Mouse (Mus musculus) stomach, embryonic 14.5 days (tissue): ENCODE data around the gene Fat1. TPM values are rescaled to one million over a fixed set of nuclear protein-coding genes. Genes with fewer than 3 reads are reported as not detected.
A peak's percentile ranks its signal among the peaks of the same experiment; 100 is the strongest.

Source experiments
- ATAC-seq: fragments of 200-750 bp; cut with Nextera tagmentation; 2 replicates; pipeline ENCODE4 v1.8.0; 2017; ENCODE audit warnings: low read depth, moderate TSS enrichment; ENCODE audit not compliant: insufficient number of reproducible peaks, insufficient read depth, low FRiP score
- H3K27ac ChIP-seq: fragments of 300-500 bp; sonication (generic); 2 replicates; pipeline ENCODE4 v1.5.1; 2014; ENCODE audit warnings: mild to moderate bottlenecking, low read length, moderate library complexity, mixed read lengths
- H3K27me3 ChIP-seq: fragments of 300-500 bp; sonication (generic); 2 replicates; pipeline ENCODE4 v1.6.1; 2014; ENCODE audit warnings: low read length, control low read depth, mixed read lengths; ENCODE audit not compliant: control insufficient read depth, insufficient read depth
- H3K36me3 ChIP-seq: fragments of 300-500 bp; sonication (generic); 2 replicates; pipeline ENCODE4 v1.6.1; 2014; ENCODE audit warnings: mild to moderate bottlenecking, control low read depth, low read length, moderate library complexity, mixed read lengths; ENCODE audit not compliant: control insufficient read depth, insufficient read depth
- H3K4me1 ChIP-seq: fragments of 300-500 bp; sonication (generic); 2 replicates; pipeline ENCODE4 v1.6.1; 2014; ENCODE audit warnings: low read length, control low read depth, mixed read lengths; ENCODE audit not compliant: control insufficient read depth, insufficient read depth
- H3K4me2 ChIP-seq: fragments of 300-500 bp; sonication (generic); replicated peaks from 2 replicates; pipeline ENCODE4 v1.6.1; 2014; ENCODE audit warnings: low read depth, low read length, control low read depth
- H3K4me3 ChIP-seq: fragments of 300-500 bp; sonication (generic); 2 replicates; pipeline ENCODE4 v1.5.1; 2014; ENCODE audit warnings: low read depth, low read length, control low read depth
- H3K9ac ChIP-seq: fragments of 300-500 bp; sonication (generic); replicated peaks from 2 replicates; pipeline ENCODE4 v1.6.1; 2014; ENCODE audit warnings: low read depth, mild to moderate bottlenecking, control low read depth, low read length, moderate library complexity, mixed read lengths
- H3K9me3 ChIP-seq: fragments of 300-500 bp; sonication (generic); 2 replicates; pipeline ENCODE4 v1.6.1; 2016; ENCODE audit warnings: low read depth, low read length, control low read depth; ENCODE audit not compliant: control insufficient read depth
- WGBS: fragments of 180-500 bp; shearing (Covaris S2); extraction: QIAGEN DNeasy Blood & Tissue Kit; methylation state at CpG from one replicate; pipeline ENCODE4 v1.1.7; 2014; 5-methylcytosine and 5-hydroxymethylcytosine counted together
- polyA plus RNA-seq: library from polyadenylated mRNA; unstranded; fragments of >200 nt; fragmentation: Nextera tagmentation; extraction: Ambion mirVana; gene quantifications from 2 replicates; pipeline ENCODE4 v1.2.1, GENCODE M21; 2014

Gene Fat1
- polyA plus RNA-seq, 1 experiment from 2014 or later = 37.8 TPM

- Histone ChIP-seq H3K36me3 (peaks cover 7% of the 10 kb centered on the region), H3K4me3 (no peak overlapping the region), H3K4me1 (peaks cover 7% of the 10 kb centered on the region; the same call in 1 of the 2 replicates), H3K27ac (no peak overlapping the region), H3K9ac (no peak overlapping the region), H3K9me3 (no peaks in the 10 kb centered on the region), H3K27me3 (no peaks in the 10 kb centered on the region), H3K4me2 (no peak overlapping the region)
- 92% methylated on average over 4 of the region's 4 CpGs for WGBS
- 0 out of 2 replicates have a peak, but pooled peaks have one; percentile 46 for ATAC-seq
Measured at GRCm38 (mm10) chr8:44945577-44945976, 10.3 kb downstream of the Fat1 start.

- Histone ChIP-seq H3K27ac (no peak overlapping the region), H3K27me3 (no peaks in the 10 kb centered on the region), H3K4me1 (peaks cover 7% of the 10 kb centered on the region; the same call in 1 of the 2 replicates), H3K36me3 (peaks cover 37% of the 10 kb centered on the region), H3K9me3 (no peaks in the 10 kb centered on the region; the same call in 1 of the 2 replicates), H3K4me3 (no peak overlapping the region), H3K4me2 (no peak overlapping the region), H3K9ac (no peak overlapping the region)
- 43% methylated on average over 9 of the region's 9 CpGs for whole genome bisulfite sequencing
- no peak for ATAC-seq
Measured at GRCm38 (mm10) chr8:44948597-44948996, 13.3 kb downstream of the Fat1 start.

GRCm38 (mm10) chr8:44960455-44960854 is 25.2 kb downstream of the Fat1 start:
- H3K27me3 ChIP-seq = no peaks in the 10 kb centered on the region
- no peak overlapping the region for H3K9ac ChIP-seq
- peaks cover 10% of the 10 kb centered on the region; the same call in 1 of the 2 replicates for H3K4me1 ChIP-seq
- 47% methylated on average over 10 of the region's 10 CpGs for WGBS
- no peak overlapping the region for H3K27ac ChIP-seq
- H3K4me2 ChIP-seq = no peak overlapping the region
- no peak overlapping the region for H3K4me3 ChIP-seq
- H3K9me3 ChIP-seq = no peaks in the 10 kb centered on the region
- peaks cover 5% of the 10 kb centered on the region for H3K36me3 ChIP-seq
- no peak for ATAC-seq

- no peak overlapping the region for H3K9ac ChIP-seq
- H3K4me1 ChIP-seq = peaks cover 10% of the 10 kb centered on the region; the same call in 1 of the 2 replicates
- no peaks in the 10 kb centered on the region for H3K9me3 ChIP-seq
- H3K36me3 ChIP-seq = peaks cover 5% of the 10 kb centered on the region
- H3K27ac ChIP-seq = no peak overlapping the region
- H3K4me3 ChIP-seq = no peak overlapping the region
- no peaks in the 10 kb centered on the region for H3K27me3 ChIP-seq
- 62% methylated on average over 5 of the region's 5 CpGs for WGBS
- H3K4me2 ChIP-seq = no peak overlapping the region
- no peak for ATAC-seq
Measured at GRCm38 (mm10) chr8:44960906-44961305, 25.7 kb downstream of the Fat1 start.

- H3K9me3 ChIP-seq = no peaks in the 10 kb centered on the region
- H3K4me2 ChIP-seq = no peak overlapping the region
- peaks cover 10% of the 10 kb centered on the region; the same call in 1 of the 2 replicates for H3K4me1 ChIP-seq
- no peak overlapping the region for H3K4me3 ChIP-seq
- H3K27ac ChIP-seq = no peak overlapping the region
- 69% methylated on average over 6 of the region's 6 CpGs for WGBS
- H3K9ac ChIP-seq = no peak overlapping the region
- no peak for ATAC-seq
- no peaks in the 10 kb centered on the region for H3K27me3 ChIP-seq
- peaks cover 5% of the 10 kb centered on the region for H3K36me3 ChIP-seq
Measured at GRCm38 (mm10) chr8:44961492-44961891, 26.2 kb downstream of the Fat1 start.

GRCm38 (mm10) chr8:44962572-44963231 is 27.5 kb downstream of the Fat1 start:
- Histone ChIP-seq H3K4me2 (no peak overlapping the region), H3K27me3 (no peaks in the 10 kb centered on the region), H3K27ac (no peak overlapping the region), H3K4me3 (no peak overlapping the region), H3K36me3 (peaks cover 1% of the 10 kb centered on the region), H3K4me1 (peaks cover 10% of the 10 kb centered on the region; the same call in 1 of the 2 replicates), H3K9ac (no peak overlapping the region), H3K9me3 (no peaks in the 10 kb centered on the region)
- ATAC-seq = no peak
- 82% methylated on average over 12 of the region's 12 CpGs for WGBS

- no peak for ATAC-seq
- 95% methylated on average over 8 of the region's 8 CpGs for WGBS
- no peaks in the 10 kb centered on the region for H3K36me3 ChIP-seq
Measured at GRCm38 (mm10) chr8:44967521-44968039, 32.3 kb downstream of the Fat1 start.

GRCm38 (mm10) chr8:44970093-44970492 is 34.8 kb downstream of the Fat1 start:
- no peak for ATAC-seq
- Histone ChIP-seq H3K4me1 (peaks cover 22% of the 10 kb centered on the region), H3K4me3 (no peak overlapping the region), H3K36me3 (no peaks in the 10 kb centered on the region), H3K4me2 (no peak overlapping the region), H3K9ac (no peak overlapping the region), H3K9me3 (no peaks in the 10 kb centered on the region), H3K27ac (no peak overlapping the region), H3K27me3 (no peaks in the 10 kb centered on the region)
- 49% methylated on average over 12 of the region's 12 CpGs for WGBS

More at GRCm38 (mm10) chr8:44967521-44968039, 32.3 kb downstream of the Fat1 start:
- Histone ChIP-seq H3K4me3 (no peak overlapping the region), H3K4me2 (no peak overlapping the region), H3K9me3 (no peaks in the 10 kb centered on the region), H3K4me1 (0 out of 2 replicates have a peak, but pooled peaks cover 7% of the 10 kb centered on the region), H3K27ac (no peak overlapping the region), H3K9ac (no peak overlapping the region), H3K27me3 (no peaks in the 10 kb centered on the region)
